Mouse (Mus musculus) CH12.LX (cell line): ENCODE measurements around the gene Taf4. TPM values are rescaled to one million over a fixed set of nuclear protein-coding genes. Genes with fewer than 3 reads are reported as not detected.
A peak's percentile ranks its signal among the peaks of the same experiment; 100 is the strongest.

Source experiments
- DNase-seq: peaks from one replicate; pipeline ENCODE4 v3.0.0-alpha.2; 2013; ENCODE audit errors: extremely low read depth
- H3K27ac ChIP-seq: 2 replicates; pipeline ENCODE4 v1.5.1; 2012; ENCODE audit warnings: low read depth, mild to moderate bottlenecking, control low read depth, moderate library complexity; ENCODE audit not compliant: insufficient read depth
- H3K27me3 ChIP-seq: replicated peaks from 2 replicates; pipeline ENCODE3; 2012; ENCODE audit warnings: inconsistent platforms
- H3K36me3 ChIP-seq, 2 experiments: replicated peaks in 1 of 2; 2 replicates each; pipeline versions ENCODE3 to v1.6.1; 2012; ENCODE audit warnings: inconsistent platforms in 1 of 2, low read length in 1 of 2, mild to moderate bottlenecking in 1 of 2, mixed read lengths in 1 of 2, moderate library complexity in 1 of 2; ENCODE audit not compliant: control insufficient read depth in 1 of 2, insufficient read depth in 1 of 2
- H3K4me1 ChIP-seq, 2 experiments: 2 replicates each; pipeline ENCODE4 v1.6.1; 2012; ENCODE audit warnings: inconsistent platforms in 1 of 2, moderate library complexity in 1 of 2; ENCODE audit not compliant: insufficient read depth in 2 of 2, control insufficient read depth in 1 of 2
- H3K4me2 ChIP-seq: 2 replicates; pipeline ENCODE4 v1.6.1; 2012; ENCODE audit warnings: low read depth, mild to moderate bottlenecking, control low read depth; ENCODE audit not compliant: poor library complexity, insufficient read depth, severe bottlenecking
- H3K4me3 ChIP-seq, 3 experiments: fragments of 150-350 bp in 1 of 3; sonication (generic) in 1 of 3; replicated peaks in 1 of 3; 2 replicates each; pipeline versions ENCODE3 to v1.5.1; 2011 to 2012; ENCODE audit warnings: low read depth in 2 of 3, low read length in 2 of 3, mild to moderate bottlenecking in 2 of 3, moderate library complexity in 2 of 3, control low read depth in 1 of 3, improper control_type of control experiment in 1 of 3, inconsistent platforms in 1 of 3, mixed read lengths in 1 of 3; ENCODE audit not compliant: poor library complexity in 1 of 3
- H3K79me2 ChIP-seq: replicated peaks from 2 replicates; pipeline ENCODE4 v1.6.1; 2012; ENCODE audit warnings: mild to moderate bottlenecking, moderate library complexity; ENCODE audit not compliant: control insufficient read depth, poor library complexity, insufficient read depth, severe bottlenecking; ENCODE audit errors: extremely low read depth
- H3K9ac ChIP-seq: 2 replicates; pipeline ENCODE4 v1.6.1; 2012; ENCODE audit warnings: low read depth, mild to moderate bottlenecking, control low read depth, moderate library complexity; ENCODE audit not compliant: insufficient read depth
- H3K9me3 ChIP-seq: replicated peaks from 2 replicates; pipeline ENCODE3; 2012; ENCODE audit warnings: low read length, inconsistent platforms, mixed read lengths
- CTCF ChIP-seq, 2 experiments: IDR thresholded peaks in 1 of 2; conservative IDR thresholded peaks in 1 of 2; 2 replicates each; pipeline ENCODE4 v1.5.1; 2011 to 2012; ENCODE audit warnings: low read depth in 2 of 2, low read length in 2 of 2, improper control_type of control experiment in 1 of 2, inconsistent platforms in 1 of 2, mild to moderate bottlenecking in 1 of 2, moderate library complexity in 1 of 2
- E2F4 ChIP-seq: IDR thresholded peaks from 2 replicates; pipeline ENCODE4 v1.6.1; 2011; ENCODE audit warnings: low read depth, low read length, improper control_type of control experiment; ENCODE audit not compliant: insufficient replicate concordance
- ETS1 ChIP-seq: conservative IDR thresholded peaks from 2 replicates; pipeline ENCODE4 v1.6.1; 2012; ENCODE audit warnings: low read depth, mild to moderate bottlenecking, inconsistent platforms, low read length, improper control_type of control experiment, moderate library complexity
- GABPA ChIP-seq: IDR thresholded peaks from 2 replicates; pipeline ENCODE4 v1.6.1; 2012; ENCODE audit warnings: low read depth, low read length, improper control_type of control experiment, inconsistent platforms; ENCODE audit not compliant: insufficient replicate concordance
- MAFK ChIP-seq: IDR thresholded peaks from 2 replicates; pipeline ENCODE4 v1.6.1; 2011; ENCODE audit warnings: low read length, improper control_type of control experiment; ENCODE audit not compliant: insufficient replicate concordance
- MYC ChIP-seq: IDR thresholded peaks from 2 replicates; pipeline ENCODE4 v1.6.1; 2011; ENCODE audit warnings: low read depth, mild to moderate bottlenecking, improper control_type of control experiment, low read length
- NELFE ChIP-seq: IDR thresholded peaks from 2 replicates; pipeline ENCODE4 v1.6.1; 2011; ENCODE audit warnings: low read depth, low read length, improper control_type of control experiment
- PAX5 ChIP-seq: IDR thresholded peaks from 2 replicates; pipeline ENCODE4 v1.6.1; 2012; ENCODE audit warnings: low read length, inconsistent platforms, mixed read lengths
- POLR2A ChIP-seq: IDR thresholded peaks from 2 replicates; pipeline ENCODE4 v1.6.1; 2011; ENCODE audit warnings: low read depth, mild to moderate bottlenecking, improper control_type of control experiment, low read length
- RAD21 ChIP-seq: IDR thresholded peaks from 2 replicates; pipeline ENCODE4 v1.6.1; 2011; ENCODE audit warnings: low read depth, mild to moderate bottlenecking, low read length, improper control_type of control experiment, moderate library complexity
- RCOR1 ChIP-seq: conservative IDR thresholded peaks from 2 replicates; pipeline ENCODE4 v1.6.1; 2012; ENCODE audit warnings: low read depth, mild to moderate bottlenecking, inconsistent platforms, low read length, improper control_type of control experiment
- SMC3 ChIP-seq: IDR thresholded peaks from 2 replicates; pipeline ENCODE4 v1.6.1; 2011; ENCODE audit warnings: low read depth, low read length, improper control_type of control experiment
- USF2 ChIP-seq: conservative IDR thresholded peaks from 2 replicates; pipeline ENCODE4 v1.6.1; 2011; ENCODE audit warnings: low read depth, low read length, improper control_type of control experiment
- ZNF384 ChIP-seq: IDR thresholded peaks from 2 replicates; pipeline ENCODE4 v1.6.1; 2012; ENCODE audit warnings: low read depth, low read length, improper control_type of control experiment, inconsistent platforms
- dilution Hi-C: fragments of 300-500 bp; cut with MboI; formaldehyde crosslinking; loops from 2 replicates; pipeline ENCODE4 v1.14.3; 2020; ENCODE audit warnings: low sequenced_read_pairs; ENCODE audit not compliant: extremely low pct_unique_long_range_greater_than_20kb, extremely low pct_ligation_motif_present
- in situ Hi-C: fragments of 300-500 bp; cut with MboI; formaldehyde crosslinking; loops from 3 replicates; pipeline ENCODE4 v1.14.3; 2019; ENCODE audit warnings: low sequenced_read_pairs, low pct_ligation_motif_present, low pct_unique_long_range_greater_than_20kb, mixed read lengths
- polyA plus RNA-seq: library from polyadenylated mRNA; unstranded; fragments of >175 nt; gene quantifications from 2 replicates; pipeline ENCODE4 v1.2.1, GENCODE M21; 2012; ENCODE audit warnings: low read depth; ENCODE audit not compliant: insufficient read length
- total RNA-seq, 2 experiments: library from RNA; depleted of rRNA; stranded (reverse); fragments of 300-350 nt in 1 of 2; fragments of >200 nt in 1 of 2; gene quantifications; 2 replicates each; pipeline ENCODE4 v1.2.3; 2012 to 2014

The Taf4 gene
- total and polyA plus RNA-seq, 3 experiments, result 3.0 to 14.5 (median 5.5) TPM

DNA sequence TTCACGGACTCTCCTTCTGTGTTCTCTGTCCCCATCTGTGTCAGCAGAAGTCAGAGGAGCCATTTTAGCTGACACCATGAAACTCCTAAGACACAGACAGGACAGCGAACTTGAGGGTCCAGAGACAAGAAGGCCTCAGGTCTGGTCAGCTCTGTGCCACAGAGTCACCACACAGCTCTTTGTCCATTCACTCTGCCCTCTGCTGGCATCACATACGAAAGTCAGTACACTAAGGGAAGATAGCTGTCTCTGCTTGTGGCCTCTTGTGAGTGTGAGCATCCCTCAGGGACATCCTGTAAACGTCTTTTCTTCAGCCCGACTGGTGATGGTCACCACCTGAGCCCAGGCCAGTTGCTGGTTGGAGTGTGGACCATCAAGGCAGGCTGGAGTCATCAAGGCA lies 111.3 kb downstream of the Taf4 start:
- Histone ChIP-seq H3K9me3 (no peaks in the 10 kb centered on the region), H3K4me1 (no peaks in the 10 kb centered on the region), H3K27ac (no peak overlapping the region), H3K79me2 (no peaks in the 10 kb centered on the region), H3K27me3 (peaks cover 87% of the 10 kb centered on the region), H3K36me3 (no peaks in the 10 kb centered on the region), H3K4me3 (no peak overlapping the region), H3K9ac (no peak overlapping the region), H3K4me2 (no peak overlapping the region)
- in situ Hi-C loops (loop anchor here (10.0 kb wide), 1 partner anchor 290 kb away; no protein-coding TSS in a partner anchor), dilution Hi-C loops (no loop called here)
- no peak for DNase-seq
- TF ChIP-seq PAX5 (no peak), GABPA (no peak), RAD21 (peak; percentile 4), ETS1 (no peak), CTCF (conservative IDR thresholded peaks at IDR 0.05 in 1 of 2, IDR thresholded peaks at IDR 0.05 in 1 of 2; ENCODE audit: low read depth in 2 of 2, low read length in 2 of 2) (peak in 1 of 2 experiments; percentile 55; a peak in 2 of 4 replicates), SMC3 (peak; percentile 48)

- in situ Hi-C loops (loop anchor here (10.0 kb wide), 1 partner anchor 288 kb away; no protein-coding TSS in a partner anchor), dilution Hi-C loops (no loop called here)
- Histone ChIP-seq H3K4me3 (no peak overlapping the region), H3K27ac (no peak overlapping the region), H3K4me1 (no peaks in the 10 kb centered on the region), H3K27me3 (peaks cover 88% of the 10 kb centered on the region), H3K9ac (no peak overlapping the region), H3K79me2 (no peaks in the 10 kb centered on the region), H3K4me2 (no peak overlapping the region), H3K36me3 (no peaks in the 10 kb centered on the region), H3K9me3 (no peaks in the 10 kb centered on the region)
- TF ChIP-seq MAFK, result no peak
- TF ChIP-seq CTCF (conservative IDR thresholded peaks at IDR 0.05 in 1 of 2, IDR thresholded peaks at IDR 0.05 in 1 of 2; ENCODE audit: low read depth in 2 of 2, low read length in 2 of 2), result peak in 1 of 2 experiments; percentile 60; a peak in 2 of 4 replicates
- TF ChIP-seq GABPA, result no peak
- TF ChIP-seq RCOR1, result no peak
- no peak for TF ChIP-seq MYC
- no peak for TF ChIP-seq USF2
- peak; percentile 33 for TF ChIP-seq RAD21
- no peak for TF ChIP-seq POLR2A
- no peak for TF ChIP-seq NELFE
- peak; percentile 30 for TF ChIP-seq SMC3
- TF ChIP-seq E2F4, result no peak
- no peak for TF ChIP-seq ZNF384
- no peak for DNase-seq
Observed at GRCm38 (mm10) chr2:179863266-179863665, 113.2 kb downstream of the Taf4 start.
